Mouse (Mus musculus): Measurements from ENCODE around the gene Chrna4. TPM values are rescaled to one million over a fixed set of nuclear protein-coding genes. Genes with fewer than 3 reads are reported as not detected.

The Chrna4 gene
- 10 to 100 TPM; 31.2 to 38.2 TPM for total RNA-seq (2021)

DNA sequence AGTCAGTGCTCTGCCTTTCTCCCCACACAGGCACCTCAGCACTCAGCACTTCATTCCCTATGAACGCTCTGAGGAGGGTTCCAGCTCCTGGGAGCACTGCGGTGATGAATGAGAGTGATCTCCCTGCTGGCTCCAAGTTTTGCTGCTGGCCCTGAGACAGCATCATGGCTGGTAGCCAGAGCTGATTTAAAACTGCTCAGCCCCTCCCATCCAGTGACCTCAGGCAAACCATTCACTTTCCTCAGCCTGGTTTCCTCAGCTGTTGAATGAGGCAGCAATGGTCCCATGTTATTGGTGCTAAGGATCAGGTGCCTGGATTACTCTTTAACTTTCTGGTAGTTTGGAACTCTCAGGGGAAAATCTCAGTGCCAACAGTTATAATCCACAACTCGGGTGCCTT, at the start of gene Chrna4:
Gene Chrna4, minus strand, starts transcription at position 110 of the 400 bp plus-strand sequence.
- intact Hi-C loops (cut with DNase I) = no loop called here
- no peak for DNase-seq (ENCODE audit: low spot score in 2 of 2)

DNA sequence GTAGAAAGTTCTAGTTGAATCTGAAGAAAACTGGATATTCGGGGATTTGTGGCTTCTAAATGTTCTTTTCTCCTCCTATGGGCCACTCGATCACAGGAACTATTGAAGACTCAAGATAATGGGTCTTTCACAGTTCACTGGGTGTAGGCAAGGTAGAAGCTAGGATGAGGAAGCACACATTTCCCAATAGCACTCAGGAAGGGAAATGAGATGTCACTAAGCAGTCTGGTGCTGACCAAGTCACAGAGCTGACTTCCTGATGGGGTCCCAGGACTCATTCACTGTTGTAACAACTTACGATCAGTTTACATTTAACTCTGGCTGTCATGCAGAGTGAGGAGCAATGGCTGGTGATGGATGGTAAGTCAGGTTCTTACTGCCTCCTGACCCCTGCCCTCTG, 46.8 kb upstream of the Chrna4 start:
- intact Hi-C loops (cut with DNase I) = no loop called here

DNA sequence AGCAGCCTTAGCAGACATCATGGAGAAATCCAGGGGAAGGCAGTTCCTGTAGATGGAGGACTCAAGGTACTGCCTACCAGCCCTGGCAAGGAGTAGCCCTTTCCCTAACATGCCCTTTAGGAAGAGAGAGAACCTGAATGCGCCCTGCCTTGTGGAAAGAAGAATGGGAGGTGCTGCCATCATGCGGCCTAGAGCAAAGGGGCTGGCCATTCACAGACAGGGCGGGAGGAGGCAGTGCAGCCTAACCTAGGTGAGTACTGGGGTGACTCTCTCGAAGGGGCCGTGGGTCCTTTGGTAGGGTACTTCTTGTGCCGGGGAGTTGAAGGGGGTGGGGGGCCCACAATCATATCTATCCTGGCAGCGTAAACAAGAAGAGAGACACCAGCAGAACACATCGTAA, 41.7 kb upstream of the Chrna4 start:
- intact Hi-C loops (cut with DNase I) = no loop called here
- no peak for DNase-seq (ENCODE audit: low spot score in 2 of 2)

More for the DNA sequence above, 46.8 kb upstream of the Chrna4 start:
- DNase-seq (ENCODE audit: low spot score in 2 of 2) = no peak

DNA sequence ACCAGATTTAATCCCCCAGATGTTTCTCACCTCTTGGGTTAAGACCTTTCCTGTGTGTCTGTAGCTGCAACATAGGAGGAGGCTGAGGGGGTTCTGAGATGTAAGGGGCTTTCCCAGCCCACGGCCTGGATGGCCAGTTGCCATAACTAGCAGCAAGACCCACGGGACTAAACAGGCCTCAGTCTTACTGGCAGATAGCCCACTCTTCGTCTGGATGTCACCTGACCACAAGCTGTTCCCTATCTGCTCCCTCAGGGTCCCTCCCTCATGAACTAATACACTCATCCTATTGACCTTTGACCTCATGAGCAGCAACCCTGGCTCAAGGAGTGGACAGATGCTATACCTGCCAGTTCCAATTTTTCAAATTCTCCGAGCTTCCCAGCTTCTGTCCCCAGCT, 40.6 kb upstream of the Chrna4 start:
- intact Hi-C loops (cut with DNase I) = no loop called here

DNA sequence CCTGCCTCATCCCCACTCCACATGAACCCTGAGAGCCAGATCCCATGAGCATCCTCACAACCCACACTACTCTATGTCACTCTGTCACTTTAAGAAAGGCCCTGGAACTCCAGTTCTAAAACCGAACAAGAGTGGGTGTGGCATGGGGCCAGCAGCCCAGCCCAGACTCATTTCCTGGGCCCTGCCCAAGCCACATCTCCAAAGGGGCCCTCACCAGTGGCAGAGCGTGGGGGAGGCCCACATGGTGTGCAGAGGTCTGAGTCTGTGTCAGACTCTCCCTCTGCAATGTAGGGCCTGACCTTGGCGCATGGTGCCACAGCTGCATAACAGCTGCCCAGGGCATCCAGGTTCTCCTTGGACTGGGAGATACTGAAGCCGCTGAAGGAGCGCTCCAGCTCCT, 37.5 kb upstream of the Chrna4 start:
- intact Hi-C loops (cut with DNase I) = no loop called here

More for the DNA sequence above, 40.6 kb upstream of the Chrna4 start:
- no peak for DNase-seq (ENCODE audit: low spot score in 2 of 2)

DNA sequence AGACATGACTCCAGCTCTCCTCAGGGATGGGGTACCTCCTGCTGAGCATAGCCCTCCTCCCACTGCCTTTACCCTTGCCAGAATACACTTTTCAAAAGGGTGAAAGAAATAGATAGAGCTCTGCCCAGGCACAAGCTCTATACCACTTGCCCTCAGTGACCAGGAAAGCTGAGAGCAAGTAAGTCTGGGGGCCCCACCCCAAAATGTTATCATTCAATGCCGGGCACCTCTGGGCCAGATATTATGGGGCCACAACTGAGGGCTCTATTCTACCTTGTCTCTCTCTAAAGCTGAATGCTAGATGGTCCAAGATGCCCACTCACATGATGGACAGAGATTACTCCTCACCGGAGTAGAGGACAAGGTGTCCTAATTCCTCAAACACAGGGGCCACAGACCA, 36.2 kb upstream of the Chrna4 start:
- no peak for DNase-seq (ENCODE audit: low spot score in 2 of 2)
- intact Hi-C loops (cut with DNase I) = no loop called here

More for the DNA sequence above, 37.5 kb upstream of the Chrna4 start:
- peak in 1 of 2 experiments; percentile 89 for DNase-seq (ENCODE audit: low spot score in 2 of 2)

DNA sequence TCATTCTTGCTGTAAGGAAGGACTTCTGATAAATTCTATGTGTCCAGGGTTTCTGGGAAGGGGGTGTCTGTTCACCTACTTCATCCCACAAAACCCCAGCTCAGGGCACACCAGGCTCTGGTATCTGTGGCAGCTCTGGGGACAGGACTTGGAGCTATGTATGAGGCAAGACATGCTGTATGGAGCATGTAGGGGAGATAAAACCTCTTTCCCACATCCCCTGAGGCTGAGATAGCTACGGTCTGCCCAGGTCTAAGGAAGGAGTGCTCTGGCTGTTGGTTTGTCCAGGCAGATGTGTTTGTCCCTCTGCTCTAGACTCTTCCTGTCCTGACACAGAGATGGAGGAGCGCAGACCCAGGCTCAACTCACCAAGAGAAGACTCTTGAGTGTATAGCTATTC, 35.6 kb upstream of the Chrna4 start:
- no peak for DNase-seq (ENCODE audit: low spot score in 2 of 2)
- intact Hi-C loops (cut with DNase I) = no loop called here

DNA sequence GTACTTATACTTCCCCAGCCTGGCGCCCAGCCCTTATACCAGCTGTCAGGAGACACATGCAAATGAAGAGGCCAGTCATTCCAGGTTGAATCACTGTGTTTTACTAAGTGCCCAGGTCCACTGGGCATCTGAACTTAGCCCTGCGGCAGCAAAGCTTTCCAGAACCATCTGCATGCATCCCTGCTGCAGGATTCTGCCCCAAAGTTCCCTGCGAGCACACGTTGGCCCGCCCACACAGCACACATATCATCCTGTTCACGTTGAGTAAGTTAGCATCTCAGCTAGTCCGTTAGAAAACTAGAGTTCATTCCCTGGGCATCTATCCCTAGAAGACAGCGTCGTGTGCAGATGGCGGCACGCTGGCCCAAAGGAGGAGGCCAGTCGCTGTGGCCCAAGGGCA, 32.2 kb upstream of the Chrna4 start:
- peak in 1 of 2 experiments; percentile 35 for DNase-seq (ENCODE audit: low spot score in 2 of 2)
- intact Hi-C loops (cut with DNase I) = no loop called here

DNA sequence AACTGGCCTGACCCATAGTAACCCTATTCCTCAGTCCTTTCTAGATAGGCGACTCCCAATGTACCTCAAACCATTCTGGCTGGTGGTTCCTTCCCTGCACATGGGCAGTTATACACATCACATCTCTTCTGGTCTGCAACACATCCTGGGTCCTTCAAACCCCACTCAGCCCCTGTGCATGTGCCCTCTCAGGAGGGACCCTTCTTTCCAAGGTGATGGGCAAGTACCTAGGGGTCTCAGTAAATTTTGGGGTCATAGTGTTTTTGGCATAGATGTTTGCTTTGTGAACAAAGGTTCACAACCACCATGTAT, 29.0 kb upstream of the Chrna4 start:
- intact Hi-C loops (cut with DNase I) = loop anchor here (1.0 to 5.0 kb wide), 4 partner anchors 76 to 285 kb away; no protein-coding TSS in a partner anchor
- DNase-seq (ENCODE audit: low spot score in 2 of 2) = no peak

DNA sequence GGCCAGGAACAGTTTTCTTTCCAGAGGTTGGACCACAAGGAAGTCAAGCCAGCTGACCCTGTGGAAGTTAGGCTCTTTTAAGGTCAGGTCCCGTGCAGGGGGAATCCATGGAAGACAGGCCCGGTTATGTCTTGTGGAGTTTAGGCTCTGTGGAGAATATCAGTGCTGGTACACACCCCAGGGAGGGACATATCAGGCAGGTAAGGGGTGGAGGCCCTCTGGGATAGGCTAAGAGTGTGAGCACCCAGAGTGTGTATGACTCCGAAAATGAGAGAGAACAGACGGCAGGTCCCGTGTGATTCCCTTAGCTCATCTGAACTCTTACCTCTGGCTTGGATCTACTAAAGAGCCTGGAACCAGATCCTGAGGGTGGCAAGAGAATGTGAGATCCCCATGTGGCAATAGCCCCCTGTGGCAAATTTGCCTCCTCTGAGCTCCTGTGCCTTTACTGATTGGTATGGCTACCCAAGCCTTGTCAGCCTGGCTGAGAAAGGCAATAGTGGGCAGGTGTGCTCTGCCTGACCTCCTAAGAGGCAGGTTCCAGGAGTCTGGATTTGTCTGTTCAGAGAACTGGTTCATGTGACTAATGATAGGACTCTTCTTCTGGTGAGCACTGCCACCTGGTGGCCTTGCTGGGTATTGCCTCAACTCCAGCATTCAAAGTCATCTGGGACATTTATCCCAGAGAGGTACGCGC, 28.5 kb upstream of the Chrna4 start:
- peak; percentile 88 to 94 for DNase-seq (ENCODE audit: low spot score in 2 of 2)
- intact Hi-C loops (cut with DNase I) = loop anchor here (1.0 to 5.0 kb wide), 4 partner anchors 76 to 285 kb away; no protein-coding TSS in a partner anchor

DNA sequence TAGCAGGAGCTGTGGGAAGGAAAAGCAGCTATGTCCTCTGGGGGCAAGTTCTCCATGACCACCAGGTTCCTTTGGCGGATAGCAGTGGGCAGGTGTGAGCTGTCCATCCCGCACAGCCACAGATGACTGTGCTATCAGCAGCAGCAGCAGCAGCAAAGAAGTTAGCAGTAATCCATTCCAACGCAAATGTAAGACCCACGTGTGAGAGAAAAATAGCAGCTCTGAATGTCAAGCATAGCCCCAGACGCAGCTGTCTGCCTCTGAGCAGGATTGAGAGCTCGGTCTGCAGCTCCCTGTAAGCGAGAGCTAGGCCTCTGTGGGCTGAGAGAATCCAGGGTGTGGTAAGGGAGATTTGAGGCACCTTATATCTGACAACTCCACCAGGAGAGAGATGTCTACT, 26.8 kb upstream of the Chrna4 start:
- DNase-seq (ENCODE audit: low spot score in 2 of 2) = peak; percentile 75 to 96
- intact Hi-C loops (cut with DNase I) = loop anchor here (5.0 kb wide), 2 partner anchors 173 to 283 kb away; no protein-coding TSS in a partner anchor

DNA sequence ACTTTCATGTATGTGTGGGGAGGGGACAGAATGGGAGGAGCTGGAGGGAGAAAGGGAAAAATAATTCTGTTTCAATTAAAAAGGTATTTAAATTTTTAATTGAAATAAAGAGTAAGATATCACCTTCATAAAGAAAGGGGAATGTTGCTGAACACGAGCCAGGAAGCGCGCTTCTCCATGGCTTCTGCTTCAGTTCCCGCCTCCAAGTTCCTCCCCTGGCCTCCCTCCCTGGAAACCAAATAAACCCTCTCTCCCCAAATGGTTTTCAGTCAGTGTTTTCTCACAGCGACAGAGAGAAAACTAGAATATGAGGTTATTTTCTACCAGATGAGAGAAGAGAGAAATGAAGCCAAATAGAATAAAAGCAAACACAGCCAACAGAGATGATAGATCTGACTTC, 25.2 kb upstream of the Chrna4 start:
- intact Hi-C loops (cut with DNase I) = loop anchor here (10.0 kb wide), 1 partner anchor 244 kb away; no protein-coding TSS in a partner anchor
- peak in 1 of 2 experiments; percentile 76 for DNase-seq (ENCODE audit: low spot score in 2 of 2)

DNA sequence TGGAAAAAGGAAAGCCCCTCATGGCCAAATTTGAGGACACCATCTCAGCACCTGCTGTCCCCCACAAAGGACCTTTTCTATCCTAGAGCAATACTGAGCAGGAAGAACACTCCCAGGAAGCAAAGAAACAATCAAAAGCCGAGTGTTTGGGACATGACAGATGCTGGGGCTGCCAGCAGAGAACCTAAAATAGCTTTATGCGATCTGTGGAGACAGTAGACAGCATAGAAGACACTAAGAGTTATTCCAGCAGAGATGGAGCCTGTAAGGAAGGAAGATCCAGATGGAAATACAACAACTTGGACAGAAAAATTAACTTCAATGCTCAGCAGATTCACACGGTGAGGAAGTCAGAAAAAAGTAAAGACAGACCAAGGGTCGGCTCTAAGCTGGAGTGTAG, 22.5 kb upstream of the Chrna4 start:
- peak in 1 of 2 experiments; percentile 66 for DNase-seq (ENCODE audit: low spot score in 2 of 2)
- intact Hi-C loops (cut with DNase I) = loop anchor here (10.0 kb wide), 1 partner anchor 241 kb away; no protein-coding TSS in a partner anchor

DNA sequence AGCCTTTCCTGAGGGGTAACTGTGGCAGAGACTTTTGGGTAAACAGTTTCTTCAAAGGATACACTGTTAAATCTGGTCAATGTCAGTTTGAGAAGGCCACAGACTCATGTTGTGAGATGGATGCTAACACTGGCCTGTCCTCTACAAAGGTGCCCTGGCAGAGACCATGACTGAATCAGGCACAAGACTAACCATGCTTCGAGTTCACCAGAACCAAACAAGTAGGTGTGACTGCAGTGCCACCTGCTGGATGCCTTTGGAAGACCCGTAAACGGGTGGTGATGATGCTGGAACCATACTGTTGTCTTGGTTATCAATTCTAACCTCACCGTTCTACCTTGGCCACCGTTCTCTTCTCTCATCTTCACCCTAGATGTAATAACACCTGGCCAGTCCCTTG, 16.8 kb upstream of the Chrna4 start:
- intact Hi-C loops (cut with DNase I) = loop anchor here (1.0 to 10.0 kb wide), 3 partner anchors 27 to 235 kb away; no protein-coding TSS in a partner anchor
- peak; percentile 84 to 87 for DNase-seq (ENCODE audit: low spot score in 2 of 2)

DNA sequence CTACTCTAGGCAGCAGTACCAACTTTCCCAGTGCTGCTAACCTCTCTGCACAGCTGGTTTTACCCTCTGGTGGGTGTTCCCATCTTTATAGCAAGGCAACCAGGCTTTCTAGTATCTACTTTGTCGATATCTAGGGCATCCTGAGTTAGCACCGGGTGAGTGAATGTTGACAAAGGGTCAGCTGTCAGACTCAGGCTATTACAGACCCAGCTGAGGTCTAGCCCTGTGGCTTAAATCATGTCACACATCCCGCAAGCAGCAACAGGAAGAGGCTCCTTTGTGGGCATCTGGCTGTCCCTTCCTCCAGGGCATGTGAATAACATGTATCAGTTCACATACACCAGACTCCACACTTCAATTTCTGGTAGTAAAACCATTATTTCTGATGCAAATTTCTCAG, 14.8 kb upstream of the Chrna4 start:
- intact Hi-C loops (cut with DNase I) = no loop called here
- DNase-seq (ENCODE audit: low spot score in 2 of 2) = no peak

DNA sequence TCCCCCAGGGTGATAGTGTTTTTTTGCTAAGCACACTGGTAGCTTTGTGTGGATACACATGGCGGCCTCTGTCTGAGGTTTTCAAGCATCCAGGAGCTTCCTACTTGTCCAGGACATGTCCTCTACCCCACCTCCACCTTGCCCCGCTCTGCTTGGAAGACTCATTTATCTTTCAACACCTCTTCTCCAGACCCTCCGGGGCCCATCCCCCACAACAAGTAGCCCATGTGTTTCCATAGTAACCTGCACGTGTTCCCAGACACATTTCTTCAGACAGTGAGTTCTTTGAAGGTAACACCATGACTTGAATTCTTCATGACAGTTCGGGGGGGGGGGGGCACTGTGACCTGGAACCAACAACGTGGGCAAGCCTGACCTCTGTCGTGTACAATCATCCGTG, 14.0 kb upstream of the Chrna4 start:
- no peak for DNase-seq (ENCODE audit: low spot score in 2 of 2)
- intact Hi-C loops (cut with DNase I) = no loop called here

DNA sequence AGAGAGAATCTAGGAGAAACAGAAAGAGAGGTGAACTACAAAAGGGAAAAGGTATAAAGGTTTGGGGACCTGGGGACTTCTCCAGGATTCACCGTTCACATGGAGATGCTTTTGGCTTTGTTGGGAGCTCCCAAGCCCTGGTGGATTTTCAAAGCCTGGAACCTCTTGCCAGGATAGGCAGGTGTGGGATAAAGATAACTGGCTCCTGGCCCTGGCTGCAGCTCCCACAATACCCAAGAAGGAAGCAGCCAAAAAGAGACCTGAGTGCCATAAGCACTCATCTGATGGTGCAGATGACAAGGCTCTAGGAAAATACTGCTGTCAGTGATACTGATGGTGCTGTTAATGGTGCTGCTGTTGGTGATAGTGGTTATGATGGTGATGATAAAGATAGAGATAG, 8.8 kb upstream of the Chrna4 start:
- DNase-seq (ENCODE audit: low spot score in 2 of 2) = no peak
- intact Hi-C loops (cut with DNase I) = no loop called here

DNA sequence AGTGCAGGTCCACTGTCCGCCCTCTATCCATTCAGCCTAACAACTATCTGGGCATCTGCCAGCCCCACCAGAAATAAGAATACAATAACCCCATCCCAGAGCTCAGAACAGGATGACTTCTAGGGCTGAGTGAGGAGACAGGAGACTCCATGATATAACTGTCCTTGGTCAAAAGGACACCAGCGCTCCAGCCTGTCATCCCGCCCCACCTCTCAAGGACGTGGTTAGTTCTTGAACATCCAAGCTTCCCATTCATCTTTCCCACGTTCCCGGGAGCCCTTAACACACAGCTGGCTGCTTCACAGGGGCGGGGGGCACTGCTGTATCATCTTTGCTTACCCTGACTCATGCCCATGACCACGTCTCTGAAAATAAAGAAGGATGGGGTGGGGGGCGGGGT, 5.6 kb upstream of the Chrna4 start:
- DNase-seq (ENCODE audit: low spot score in 2 of 2) = no peak
- intact Hi-C loops (cut with DNase I) = no loop called here

DNA sequence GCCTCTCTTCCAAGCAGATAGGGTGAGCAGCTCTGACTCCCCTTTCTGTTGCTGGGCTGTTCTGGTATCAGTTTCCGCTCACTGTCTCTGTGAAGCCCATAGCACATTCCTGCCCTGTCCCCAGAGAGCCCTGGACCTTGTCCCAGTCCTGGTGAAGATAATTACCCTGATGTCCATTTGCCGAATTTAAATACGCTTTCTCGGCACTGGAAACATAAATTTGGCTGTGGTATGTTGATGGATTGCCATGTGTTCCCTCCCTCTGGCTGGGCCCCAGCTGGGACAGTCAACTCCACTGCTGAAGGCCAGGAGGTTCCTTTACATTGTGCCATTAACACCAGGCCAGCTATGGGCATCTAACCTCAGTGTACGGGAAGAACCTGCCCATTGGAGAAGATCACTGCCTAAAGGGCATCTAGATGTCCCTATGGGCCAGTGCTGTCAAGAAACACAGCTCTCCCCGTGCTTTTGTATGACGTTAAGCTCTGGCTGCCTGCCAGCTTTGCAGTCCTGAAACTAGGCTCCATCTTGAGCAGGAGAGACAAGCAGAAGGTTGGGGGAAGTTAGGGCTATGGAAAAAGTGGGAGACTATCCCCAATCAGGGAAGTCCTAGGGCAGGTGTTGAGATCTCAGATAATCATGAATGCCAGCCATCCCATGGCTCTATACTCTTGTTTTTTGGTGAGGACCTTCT, 5.1 kb upstream of the Chrna4 start:
- intact Hi-C loops (cut with DNase I) = no loop called here
- DNase-seq (ENCODE audit: low spot score in 2 of 2) = no peak

DNA sequence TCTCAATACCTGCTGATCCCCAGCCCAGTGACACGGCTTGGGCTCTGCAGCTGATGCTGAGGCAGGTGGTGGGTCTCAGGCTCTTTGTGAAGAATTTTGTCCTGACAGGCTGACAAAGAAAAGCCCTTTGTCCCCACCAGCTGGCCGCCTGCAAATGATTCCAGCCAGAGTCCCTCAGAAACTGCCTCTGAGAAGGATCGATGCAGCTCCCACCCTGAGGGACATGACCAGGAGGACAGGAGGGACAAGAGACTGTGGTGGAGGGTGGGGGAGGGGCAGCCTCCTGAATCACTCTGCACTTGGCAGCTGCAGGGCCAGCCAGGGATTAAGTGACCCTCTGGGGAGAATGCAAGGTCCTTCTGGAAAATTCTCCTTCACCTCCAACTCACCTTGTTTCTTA, 655 bp upstream of the Chrna4 start:
- intact Hi-C loops (cut with DNase I) = no loop called here
- no peak for DNase-seq (ENCODE audit: low spot score in 2 of 2)

DNA sequence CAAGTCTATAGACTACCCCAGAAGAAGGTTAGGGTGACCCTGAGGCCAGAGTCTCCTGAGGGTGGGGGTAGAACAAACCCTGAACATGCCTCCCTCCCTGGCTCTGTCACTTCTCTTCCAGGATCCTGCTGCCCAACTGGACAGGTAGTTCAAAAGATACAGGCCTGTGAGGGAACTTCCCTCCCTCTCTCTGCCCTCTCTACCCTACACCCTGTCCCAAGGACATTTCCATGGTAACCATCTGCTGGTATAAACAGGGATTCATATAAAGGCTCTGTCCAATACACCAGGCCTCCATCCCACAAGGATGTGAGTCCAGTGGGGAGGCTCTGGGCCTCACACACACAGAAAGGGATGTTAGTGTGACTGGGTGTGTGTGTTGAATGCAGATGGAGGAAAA, 970 bp downstream of the Chrna4 start:
- intact Hi-C loops (cut with DNase I) = no loop called here
- DNase-seq (ENCODE audit: low spot score in 2 of 2) = no peak

All from left cerebral cortex, postnatal 25 days (tissue).